Mouse (Mus musculus): ENCODE results near the gene Fsd2. TPM values are rescaled to one million over a fixed set of nuclear protein-coding genes. Genes with fewer than 3 reads are reported as not detected.

Gene Fsd2
- total and polyA plus RNA-seq, 3 experiments, result 0.26 to 1.6 (median 0.54) TPM

DNA sequence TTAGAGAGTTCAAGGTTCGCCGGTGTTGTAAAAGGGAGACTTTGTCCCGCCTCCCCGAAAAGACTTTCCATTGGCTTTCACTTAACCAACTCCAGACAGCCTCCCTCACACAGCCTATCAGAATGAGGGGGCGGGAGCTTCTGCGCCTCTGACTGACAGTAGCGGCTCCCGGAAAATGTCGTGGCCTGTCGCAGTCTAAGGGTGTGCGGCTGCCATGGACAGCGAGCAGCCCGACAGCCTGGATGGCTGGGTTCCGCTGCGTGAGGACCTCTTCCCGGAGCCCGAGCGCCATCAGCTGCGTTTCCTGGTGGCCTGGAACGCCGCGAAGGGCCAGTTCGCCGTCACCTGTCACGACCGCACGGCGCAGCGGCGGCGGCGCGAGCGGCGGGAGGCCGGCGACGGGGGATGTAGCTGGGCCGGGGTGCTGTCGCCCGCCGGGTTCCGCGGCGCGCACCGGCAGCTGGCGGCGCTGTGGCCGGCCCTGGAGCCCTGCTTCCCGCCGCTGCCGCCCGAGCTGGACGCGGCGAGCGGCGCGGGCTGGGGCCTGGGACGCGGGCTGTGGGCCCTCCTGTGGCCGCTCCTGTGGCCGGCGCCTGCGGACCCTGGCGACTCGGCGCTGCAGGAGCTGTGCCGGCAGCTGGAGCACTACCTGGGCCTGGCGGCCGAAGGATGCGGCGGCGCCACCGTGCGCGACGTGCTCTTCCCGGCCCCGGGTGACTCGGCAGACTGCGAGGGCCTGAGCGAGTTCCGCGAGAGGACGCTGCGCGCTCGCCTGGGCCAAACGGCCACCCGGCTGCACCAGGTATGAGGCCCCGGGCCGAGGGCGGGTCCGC lies 4.6 kb upstream of the Fsd2 start, which contains the start of gene Whamm (continued):
- TF ChIP-seq CTCF (conservative IDR thresholded peaks at IDR 0.05 in 1 of 2, IDR thresholded peaks at IDR 0.05 in 1 of 2; ENCODE audit: low read depth in 2 of 2, low read length in 2 of 2) (no peak; a peak in 1 of 4 replicates), POLR2A (IDR thresholded peaks at IDR 0.05; ENCODE audit: low read depth, low read length) (peak; percentile 90), ZNF384 (IDR thresholded peaks at IDR 0.05; ENCODE audit: low read depth, low read length) (no peak), ELF1 (IDR thresholded peaks at IDR 0.05; ENCODE audit: low read depth, low read length) (peak; percentile 76), MEF2A (IDR thresholded peaks at IDR 0.05; ENCODE audit: borderline replicate concordance, low read depth, low read length) (no peak; the same call in 1 of the 2 replicates), JUN (IDR thresholded peaks at IDR 0.05; ENCODE audit: insufficient read depth, low read depth, low read length) (no peak), NRF1 (IDR thresholded peaks at IDR 0.05; ENCODE audit: low read depth, low read length) (peak; percentile 3; the same call in 1 of the 2 replicates), TCF12 (IDR thresholded peaks at IDR 0.05; ENCODE audit: low read depth, low read length) (peak; percentile 57; the same call in 1 of the 2 replicates), SIN3A (IDR thresholded peaks at IDR 0.05; ENCODE audit: low read length) (no peak), E2F4 (IDR thresholded peaks at IDR 0.05; ENCODE audit: insufficient replicate concordance, low read depth, low read length) (no peak), EP300 (IDR thresholded peaks at IDR 0.05; ENCODE audit: low read length) (no peak), CHD2 (IDR thresholded peaks at IDR 0.05; ENCODE audit: low read length) (peak; percentile 78), HCFC1 (IDR thresholded peaks at IDR 0.05; ENCODE audit: low read depth, low read length) (peak; percentile 57), ZKSCAN1 (IDR thresholded peaks at IDR 0.05; ENCODE audit: borderline replicate concordance, low read depth, low read length) (no peak), MAX (IDR thresholded peaks at IDR 0.05; ENCODE audit: low read length) (peak; percentile 31; the same call in 1 of the 2 replicates), JUND (conservative IDR thresholded peaks at IDR 0.05; ENCODE audit: low read depth, low read length) (no peak)

GRCm38 (mm10) chr7:81570752-81571107 lies 4.0 kb upstream of the Fsd2 start:
- dilution Hi-C loops (cut with MboI; ENCODE audit: extremely low pct_ligation_motif_present, extremely low pct_unique_long_range_greater_than_20kb, low sequenced_read_pairs) (no loop called here), in situ Hi-C loops (cut with MboI; ENCODE audit: low pct_ligation_motif_present, low pct_unique_long_range_greater_than_20kb, low sequenced_read_pairs) (no loop called here)
- Histone ChIP-seq H3K4me1 (ENCODE audit: control insufficient read depth in 1 of 2, insufficient read depth in 2 of 2) (peaks cover 0 to 20% of the 10 kb centered on the region in 2 experiments; a peak in 2 of 4 replicates), H3K27ac (ENCODE audit: insufficient read depth, low read depth) (no peak overlapping the region), H3K4me2 (ENCODE audit: insufficient read depth, low read depth, poor library complexity, severe bottlenecking) (no peak overlapping the region), H3K9me3 (replicated peaks; ENCODE audit: low read length) (no peaks in the 10 kb centered on the region), H3K79me2 (replicated peaks; ENCODE audit: control insufficient read depth, extremely low read depth, insufficient read depth, poor library complexity, severe bottlenecking) (peaks cover 23% of the 10 kb centered on the region), H3K36me3 (replicated peaks in 1 of 2; ENCODE audit: control insufficient read depth in 1 of 2, insufficient read depth in 1 of 2, low read length in 1 of 2) (peaks cover 8 to 16% of the 10 kb centered on the region in 2 experiments), H3K27me3 (replicated peaks) (no peaks in the 10 kb centered on the region), H3K9ac (ENCODE audit: insufficient read depth, low read depth) (no peak overlapping the region), H3K4me3 (replicated peaks in 1 of 3; ENCODE audit: low read depth in 2 of 3, low read length in 2 of 3, poor library complexity in 1 of 3) (peak overlapping the region; percentile 43 to 91 (median 90))
- TF ChIP-seq E2F4 (IDR thresholded peaks at IDR 0.05; ENCODE audit: insufficient replicate concordance, low read depth, low read length), result no peak
- TF ChIP-seq USF1 (IDR thresholded peaks at IDR 0.05; ENCODE audit: low read depth, low read length), result no peak
- no peak for TF ChIP-seq MAX (IDR thresholded peaks at IDR 0.05; ENCODE audit: low read length)
- no peak for TF ChIP-seq MYC (IDR thresholded peaks at IDR 0.05; ENCODE audit: low read depth, low read length)
- no peak for TF ChIP-seq ETS1 (conservative IDR thresholded peaks at IDR 0.05; ENCODE audit: low read depth, low read length)
- TF ChIP-seq GABPA (IDR thresholded peaks at IDR 0.05; ENCODE audit: insufficient replicate concordance, low read depth, low read length), result no peak
- TF ChIP-seq CTCF (conservative IDR thresholded peaks at IDR 0.05 in 1 of 2, IDR thresholded peaks at IDR 0.05 in 1 of 2; ENCODE audit: low read depth in 2 of 2, low read length in 2 of 2), result peak in 1 of 2 experiments; percentile 56; a peak in 3 of 4 replicates
- peak; percentile 26 for TF ChIP-seq RAD21 (IDR thresholded peaks at IDR 0.05; ENCODE audit: low read depth, low read length)
- 0 out of 2 replicates have a peak, but pooled peaks have one; percentile 0 for TF ChIP-seq NRF1 (IDR thresholded peaks at IDR 0.05; ENCODE audit: low read depth, low read length)
- TF ChIP-seq JUND (conservative IDR thresholded peaks at IDR 0.05; ENCODE audit: low read depth, low read length), result no peak
- peak; percentile 54; the same call in 1 of the 2 replicates for TF ChIP-seq MEF2A (IDR thresholded peaks at IDR 0.05; ENCODE audit: borderline replicate concordance, low read depth, low read length)
- TF ChIP-seq BHLHE40 (IDR thresholded peaks at IDR 0.05; ENCODE audit: low read depth, low read length), result no peak
- DNase-seq (ENCODE audit: extremely low read depth), result no peak

All from CH12.LX (cell line).